Mouse (Mus musculus): ENCODE measurements at regions not wholly inside any gene's neighbourhood (a gene's known extent, or its start where the extent isn't known, plus 50 kb on each side); places are given as distances from the start of the nearest gene placed in this dataset.
A peak's percentile ranks its signal among the peaks of the same experiment; 100 is the strongest.

DNA sequence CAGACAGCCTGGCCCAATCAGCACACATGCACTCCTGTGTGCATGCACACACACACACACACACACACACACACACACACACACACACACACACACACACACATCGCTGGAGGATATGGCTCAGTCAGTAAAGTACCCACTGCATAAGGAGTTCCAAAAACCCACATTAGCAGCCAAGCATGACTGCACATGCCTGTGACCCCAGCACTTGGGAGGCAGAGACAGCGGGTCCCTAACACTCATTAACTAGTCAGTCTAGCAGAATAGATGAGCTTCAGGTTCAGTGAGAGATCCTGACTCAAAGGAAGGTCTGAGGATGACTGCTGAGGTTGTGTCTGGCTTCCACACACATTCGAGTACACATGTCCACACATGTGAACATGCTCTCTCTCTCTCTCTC, 65.4 kb upstream of the Thy1 start:
- Histone ChIP-seq H3K27me3 (ENCODE audit: control insufficient read depth, insufficient read depth, low read length, poor library complexity, severe bottlenecking) (no peaks in the 10 kb centered on the region), H3K36me3 (ENCODE audit: control insufficient read depth, insufficient read depth, low read length, poor library complexity, severe bottlenecking) (no peaks in the 10 kb centered on the region)
- DNase-seq (ENCODE audit: low read depth, low spot score): no peak

DNA sequence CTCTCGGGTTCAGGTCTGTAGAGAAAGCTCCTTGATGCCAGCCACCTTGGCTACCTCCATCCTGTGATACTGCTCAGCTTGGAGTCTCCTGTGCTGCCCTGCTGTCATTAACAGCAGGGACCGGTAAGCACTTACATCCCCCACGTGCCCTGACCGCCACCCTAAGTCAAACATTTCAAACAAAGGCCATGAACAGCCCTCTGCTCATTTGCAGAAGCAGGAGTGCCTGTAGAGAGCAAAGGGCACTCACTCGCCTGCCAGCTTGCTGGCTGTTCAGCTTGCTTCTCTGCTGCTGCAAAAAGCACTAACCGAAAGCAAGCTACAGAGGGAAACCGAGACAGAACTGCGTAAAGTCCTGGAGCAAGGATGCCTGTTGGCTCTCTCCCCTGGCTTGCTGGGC, 61.8 kb upstream of the Thy1 start:
- Histone ChIP-seq H3K27me3 (ENCODE audit: control insufficient read depth, insufficient read depth, low read length, poor library complexity, severe bottlenecking) (no peaks in the 10 kb centered on the region), H3K36me3 (ENCODE audit: control insufficient read depth, insufficient read depth, low read length, poor library complexity, severe bottlenecking) (no peaks in the 10 kb centered on the region)
- DNase-seq (ENCODE audit: low read depth, low spot score): no peak

DNA sequence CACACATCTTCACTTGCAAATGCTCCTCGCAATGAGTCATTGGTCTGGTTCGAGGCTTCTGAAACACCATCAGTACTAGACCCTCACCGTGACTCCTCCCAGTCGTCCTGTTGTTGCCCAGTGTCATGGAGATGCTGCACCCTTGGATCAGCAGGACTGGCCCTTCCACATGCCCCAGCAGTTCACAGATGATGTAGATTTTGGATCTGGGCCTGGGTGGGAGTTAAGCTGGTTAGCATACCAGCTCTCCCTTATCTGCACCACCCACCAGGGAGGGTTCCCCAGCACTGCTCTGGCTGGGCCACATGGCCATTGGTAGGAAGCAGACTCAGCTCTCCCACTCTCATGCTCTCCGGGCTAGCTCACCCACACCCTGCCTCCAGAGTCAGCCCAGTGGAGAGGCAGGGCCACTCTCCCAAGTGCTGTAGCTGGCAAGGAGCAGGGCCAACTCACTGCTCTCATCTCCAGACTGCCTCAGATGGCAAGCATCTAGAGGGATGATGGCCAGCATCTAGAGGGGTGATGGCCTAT, 60.8 kb upstream of the Thy1 start:
- no peaks in the 10 kb centered on the region for H3K27me3 ChIP-seq (ENCODE audit: control insufficient read depth, insufficient read depth, low read length, poor library complexity, severe bottlenecking)
- no peaks in the 10 kb centered on the region for H3K36me3 ChIP-seq (ENCODE audit: control insufficient read depth, insufficient read depth, low read length, poor library complexity, severe bottlenecking)
- DNase-seq (ENCODE audit: low read depth, low spot score): no peak

DNA sequence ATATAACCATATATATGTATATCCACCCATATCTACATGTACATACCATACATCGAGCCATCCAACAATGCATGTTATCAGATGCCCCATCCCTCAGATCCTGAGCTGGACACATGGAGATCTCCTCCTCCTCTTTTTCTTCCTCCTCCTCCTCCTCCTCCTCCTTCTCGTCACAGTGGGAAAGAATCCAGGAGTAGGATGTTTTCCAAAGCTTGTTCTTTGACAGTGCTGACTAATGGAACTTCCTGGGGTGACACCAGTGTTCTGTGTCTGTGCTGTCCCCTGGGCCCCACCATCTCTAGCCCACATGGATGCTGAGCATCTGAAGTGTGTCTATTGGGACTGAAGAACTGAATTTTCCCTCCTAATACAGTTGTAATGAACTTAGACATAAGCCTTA, 60.0 kb upstream of the Thy1 start:
- no peak for DNase-seq (ENCODE audit: low read depth, low spot score)
- H3K27me3 ChIP-seq (ENCODE audit: control insufficient read depth, insufficient read depth, low read length, poor library complexity, severe bottlenecking): no peaks in the 10 kb centered on the region

DNA sequence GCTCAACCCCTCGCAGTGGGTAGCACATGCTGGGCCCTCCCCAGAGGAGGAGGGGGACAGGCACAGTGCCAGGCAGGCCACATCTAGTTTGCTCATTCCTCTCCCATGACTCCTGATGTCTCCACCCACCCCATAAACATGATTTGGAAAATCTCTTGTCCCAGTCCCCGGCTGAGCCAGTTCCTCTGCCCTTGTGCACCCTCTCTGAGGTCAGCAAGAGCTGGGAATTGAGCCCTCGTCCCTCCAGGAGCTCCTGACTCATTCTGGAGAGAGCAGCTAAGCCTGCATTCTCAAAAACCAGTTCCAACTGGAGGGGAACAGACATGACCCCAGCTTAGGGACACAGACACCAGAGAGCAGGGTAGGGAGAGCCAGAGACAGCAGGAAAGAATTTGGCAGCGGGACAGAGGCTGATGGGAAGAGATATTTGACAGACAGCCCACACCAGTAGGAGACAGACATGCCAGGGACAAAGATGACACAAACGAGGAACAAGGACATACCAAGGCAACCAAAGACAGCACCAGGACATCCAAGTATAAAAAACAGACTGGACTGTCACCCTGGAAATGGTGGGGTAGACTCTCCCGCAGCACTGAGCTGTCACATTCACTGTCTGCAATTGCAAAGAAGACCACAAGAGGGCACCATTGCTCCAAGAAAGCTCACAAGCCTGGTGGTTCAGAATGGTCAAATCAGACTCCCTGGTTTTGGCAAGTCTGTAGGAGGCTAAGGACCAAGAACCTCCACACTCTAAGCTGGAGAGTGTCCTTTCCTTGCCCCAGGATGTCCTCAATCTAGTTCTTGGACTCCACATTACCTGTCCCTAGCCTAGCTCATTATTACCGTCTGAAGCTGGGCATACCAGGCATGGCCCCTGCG, 58.8 kb upstream of the Thy1 start:
- H3K27me3 ChIP-seq (ENCODE audit: control insufficient read depth, insufficient read depth, low read length, poor library complexity, severe bottlenecking): no peaks in the 10 kb centered on the region
- H3K36me3 ChIP-seq (ENCODE audit: control insufficient read depth, insufficient read depth, low read length, poor library complexity, severe bottlenecking): no peaks in the 10 kb centered on the region
- peak; percentile 78 for DNase-seq (ENCODE audit: low read depth, low spot score)

More for the DNA sequence above, 60.0 kb upstream of the Thy1 start:
- H3K36me3 ChIP-seq (ENCODE audit: control insufficient read depth, insufficient read depth, low read length, poor library complexity, severe bottlenecking): no peaks in the 10 kb centered on the region

DNA sequence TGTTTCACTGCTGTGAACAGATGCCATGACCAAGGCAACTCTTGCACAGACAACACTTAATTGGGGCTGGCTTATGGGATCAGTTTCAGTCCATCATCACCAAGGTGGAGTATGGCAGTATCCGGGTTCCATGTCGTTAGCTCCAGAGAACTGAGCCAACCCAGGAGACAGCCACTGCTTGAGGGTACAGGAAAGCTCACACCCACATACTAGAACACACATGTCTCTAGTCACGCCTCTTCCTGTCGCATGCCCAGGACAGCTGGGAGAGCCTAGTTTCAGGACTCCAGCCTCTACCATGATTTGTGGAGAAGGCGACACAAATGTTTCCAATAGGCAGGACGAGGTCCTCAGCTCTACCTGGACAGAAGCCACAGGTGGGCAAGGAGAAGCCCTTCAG, 55.2 kb upstream of the Thy1 start:
- no peak for DNase-seq (ENCODE audit: low read depth, low spot score)
- Histone ChIP-seq H3K36me3 (ENCODE audit: control insufficient read depth, insufficient read depth, low read length, poor library complexity, severe bottlenecking) (no peaks in the 10 kb centered on the region), H3K27me3 (ENCODE audit: control insufficient read depth, insufficient read depth, low read length, poor library complexity, severe bottlenecking) (no peaks in the 10 kb centered on the region)

DNA sequence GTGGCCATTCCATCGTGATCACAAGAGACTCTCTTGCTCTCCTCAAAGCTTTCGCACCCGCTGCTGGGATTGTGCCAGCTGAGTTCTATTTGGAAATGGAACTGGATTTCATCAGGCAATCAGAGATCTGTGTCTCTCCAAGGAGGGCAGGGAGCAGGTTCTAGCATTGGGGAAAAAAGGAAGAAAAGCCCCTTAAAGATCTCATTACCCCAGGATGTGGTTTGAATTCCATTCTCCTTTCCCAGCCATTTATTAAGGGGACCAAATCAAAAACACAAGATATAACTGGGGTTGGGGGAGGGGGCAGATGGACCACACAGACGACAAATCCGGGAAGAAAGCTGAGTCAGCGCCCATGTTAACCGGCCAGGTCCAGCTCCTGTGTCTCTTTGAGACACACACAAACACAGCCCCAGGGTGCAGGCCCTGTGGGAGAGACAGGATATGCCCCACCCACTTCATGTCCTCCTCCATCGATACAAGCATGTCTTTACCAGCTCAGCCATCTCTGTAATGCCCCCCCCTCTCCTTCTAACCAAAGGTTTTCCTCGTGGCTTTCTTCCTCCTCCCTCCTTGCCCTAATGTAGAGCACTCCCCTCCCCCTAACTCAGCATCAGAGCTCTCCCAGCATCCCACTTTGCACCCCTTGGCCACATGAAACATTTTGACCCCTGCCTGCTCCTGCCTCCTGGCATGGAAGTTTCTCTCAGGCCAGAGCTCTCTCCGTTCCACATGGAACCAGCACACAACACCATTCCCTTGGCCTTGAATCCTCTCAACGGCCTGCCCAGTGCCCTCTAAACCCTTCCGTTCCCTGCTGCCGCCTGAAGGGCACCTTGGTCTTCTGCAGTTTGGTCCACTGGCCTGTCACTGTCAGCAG, 54.0 kb upstream of the Thy1 start:
- DNase-seq (ENCODE audit: low read depth, low spot score): no peak

DNA sequence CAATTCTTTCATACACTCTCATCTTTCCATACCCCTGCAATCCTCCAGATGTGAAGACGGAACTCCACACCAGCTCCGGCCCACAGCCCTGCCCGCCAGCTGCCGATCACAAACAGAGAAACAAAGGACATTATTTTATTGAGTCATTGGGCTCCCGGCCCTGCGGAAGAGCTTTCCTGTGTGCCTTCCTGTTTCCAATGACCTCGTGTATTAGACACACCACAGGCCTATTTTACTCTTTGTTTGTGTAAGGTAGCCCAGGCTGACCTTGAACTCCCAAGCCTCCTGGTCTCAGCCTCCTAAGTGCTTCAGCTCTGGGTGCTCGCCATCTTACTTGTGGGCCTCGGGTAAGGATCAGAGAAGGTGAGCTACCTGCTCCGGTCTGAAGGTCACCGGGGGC, 53.1 kb upstream of the Thy1 start:
- Histone ChIP-seq H3K27me3 (ENCODE audit: control insufficient read depth, insufficient read depth, low read length, poor library complexity, severe bottlenecking) (no peaks in the 10 kb centered on the region), H3K36me3 (ENCODE audit: control insufficient read depth, insufficient read depth, low read length, poor library complexity, severe bottlenecking) (no peaks in the 10 kb centered on the region)
- no peak for DNase-seq (ENCODE audit: low read depth, low spot score)

More for the DNA sequence above, 54.0 kb upstream of the Thy1 start:
- Histone ChIP-seq H3K36me3 (ENCODE audit: control insufficient read depth, insufficient read depth, low read length, poor library complexity, severe bottlenecking) (no peaks in the 10 kb centered on the region), H3K27me3 (ENCODE audit: control insufficient read depth, insufficient read depth, low read length, poor library complexity, severe bottlenecking) (no peaks in the 10 kb centered on the region)

DNA sequence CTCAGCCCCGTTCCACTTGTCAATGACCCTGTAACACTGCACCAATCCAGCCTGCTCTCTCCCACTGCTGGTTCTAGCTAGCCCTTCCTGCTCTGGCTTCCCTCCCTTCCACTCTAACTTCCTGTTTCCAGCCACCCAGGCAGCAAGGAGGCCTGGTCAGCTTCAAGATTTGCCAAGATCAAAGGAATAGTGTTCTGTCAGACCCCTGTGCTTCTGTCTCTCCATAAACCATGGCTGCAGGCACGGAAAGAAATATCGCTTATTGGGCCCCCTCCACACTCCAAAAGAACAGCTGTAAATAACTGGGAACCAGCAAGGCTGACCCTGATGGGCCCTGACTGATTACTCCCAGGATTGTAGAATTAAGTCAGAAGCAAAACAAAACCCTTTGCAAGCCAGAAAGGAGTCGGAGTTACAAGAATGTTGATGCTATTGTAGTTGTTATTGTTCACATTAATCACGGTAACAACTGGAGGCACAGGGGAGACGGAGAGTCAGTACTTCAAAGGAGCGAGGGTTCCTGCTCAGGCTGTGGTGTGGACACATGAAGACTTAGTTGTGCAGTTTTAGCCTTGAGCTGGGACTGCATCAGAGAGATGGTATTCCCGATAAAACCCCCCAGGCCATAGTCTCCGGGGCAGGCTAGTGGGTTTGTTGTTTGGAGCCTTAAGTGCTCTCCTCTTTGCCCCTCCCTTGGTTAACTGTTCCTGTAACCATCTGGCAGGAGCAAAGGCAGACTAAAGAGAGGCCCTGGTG, 49.8 kb upstream of the Thy1 start:
- no peak for DNase-seq (ENCODE audit: low read depth, low spot score)
- no peaks in the 10 kb centered on the region for H3K36me3 ChIP-seq (ENCODE audit: control insufficient read depth, insufficient read depth, low read length, poor library complexity, severe bottlenecking)
- no peaks in the 10 kb centered on the region for H3K27me3 ChIP-seq (ENCODE audit: control insufficient read depth, insufficient read depth, low read length, poor library complexity, severe bottlenecking)

All from splenic B cell, adult 2 months (primary cell).